Mouse (Mus musculus): ENCODE measurements at regions not wholly inside any gene's neighbourhood (a gene's known extent, or its start where the extent isn't known, plus 50 kb on each side); places are given as distances from the start of the nearest gene placed in this dataset.

GRCm38 (mm10) chr3:48441938-48442337 is 1315.2 kb downstream of the Pcdh18 start:
- TF ChIP-seq CTCF (IDR thresholded peaks at IDR 0.05; ENCODE audit: control insufficient read depth, insufficient read depth, insufficient replicate concordance, low read depth, low read length) (no peak), POLR2A (IDR thresholded peaks at IDR 0.05; ENCODE audit: control insufficient read depth, low read depth, low read length) (no peak)

Measured in testis, adult 2 months (tissue).